Mouse (Mus musculus) embryonic facial prominence, embryonic 10.5 days (tissue): ENCODE measurements around the gene Rbfox2. TPM values are rescaled to one million over a fixed set of nuclear protein-coding genes. Genes with fewer than 3 reads are reported as not detected.
A peak's percentile ranks its signal among the peaks of the same experiment; 100 is the strongest.

Source experiments
- DNase-seq: peaks from one replicate; pipeline ENCODE4 v3.0.0-alpha.2; 2017; ENCODE audit warnings: low spot score
- H3K27ac ChIP-seq: fragments of 300-500 bp; sonication (generic); replicated peaks from 2 replicates; pipeline ENCODE4 v1.5.1; 2016; ENCODE audit warnings: mild to moderate bottlenecking
- H3K27me3 ChIP-seq: fragments of 300-500 bp; sonication (generic); replicated peaks from 2 replicates; pipeline ENCODE4 v1.6.1; 2016; ENCODE audit warnings: low read depth, mild to moderate bottlenecking; ENCODE audit not compliant: poor library complexity, severe bottlenecking
- H3K36me3 ChIP-seq: fragments of 300-500 bp; sonication (generic); replicated peaks from 2 replicates; pipeline ENCODE4 v1.6.1; 2016; ENCODE audit warnings: mild to moderate bottlenecking, moderate library complexity
- H3K4me1 ChIP-seq: fragments of 300-500 bp; sonication (generic); 2 replicates; pipeline ENCODE4 v1.6.1; 2016
- H3K4me3 ChIP-seq: fragments of 300-500 bp; sonication (generic); 2 replicates; pipeline ENCODE4 v1.5.1; 2016; ENCODE audit warnings: mild to moderate bottlenecking, moderate library complexity
- H3K9me3 ChIP-seq: fragments of 300-500 bp; sonication (generic); 2 replicates; pipeline ENCODE4 v1.6.1; 2016; ENCODE audit warnings: mild to moderate bottlenecking
- WGBS: fragments of 180-500 bp; shearing (Covaris S2); methylation state at CpG from one replicate; pipeline ENCODE4 v1.1.7; 2016; 5-methylcytosine and 5-hydroxymethylcytosine counted together
- polyA plus RNA-seq: library from polyadenylated mRNA; unstranded; fragments of >200 nt; fragmentation: Nextera tagmentation; extraction: Ambion mirVana; gene quantifications from 2 replicates; pipeline ENCODE4 v1.2.1, GENCODE M21; 2016

Rbfox2 gene
- polyA plus RNA-seq, 1 experiment from 2014 or later, result 60.7 TPM

- Histone ChIP-seq H3K4me1 (peaks cover 55% of the 10 kb centered on the region), H3K27ac (peak overlapping the region; percentile 92), H3K9me3 (no peaks in the 10 kb centered on the region), H3K27me3 (no peaks in the 10 kb centered on the region), H3K36me3 (no peaks in the 10 kb centered on the region), H3K4me3 (no peak overlapping the region)
- 70% methylated on average over 11 of the region's 11 CpGs for WGBS
- no peak for DNase-seq
Observed at GRCm38 (mm10) chr15:77036320-77036988, 270.4 kb downstream of the Rbfox2 start.

GRCm38 (mm10) chr15:77035643-77036042, 271.2 kb downstream of the Rbfox2 start:
- Histone ChIP-seq H3K4me3 (no peak overlapping the region), H3K4me1 (peaks cover 55% of the 10 kb centered on the region), H3K36me3 (no peaks in the 10 kb centered on the region), H3K27me3 (no peaks in the 10 kb centered on the region), H3K27ac (peak overlapping the region; percentile 92), H3K9me3 (no peaks in the 10 kb centered on the region)
- DNase-seq, result no peak
- 87% methylated on average over 3 of the region's 3 CpGs for WGBS

GRCm38 (mm10) chr15:77034526-77034925, 272.3 kb downstream of the Rbfox2 start:
- H3K4me3 ChIP-seq, result no peak overlapping the region
- H3K27me3 ChIP-seq, result no peaks in the 10 kb centered on the region
- no peak for DNase-seq
- no peaks in the 10 kb centered on the region for H3K9me3 ChIP-seq
- H3K27ac ChIP-seq, result peak overlapping the region; percentile 41
- no peaks in the 10 kb centered on the region for H3K36me3 ChIP-seq
- peaks cover 44% of the 10 kb centered on the region for H3K4me1 ChIP-seq
- WGBS, result 83% methylated on average over 6 of the region's 6 CpGs

- H3K9me3 ChIP-seq, result no peaks in the 10 kb centered on the region
- H3K4me3 ChIP-seq, result no peak overlapping the region
- H3K27me3 ChIP-seq, result no peaks in the 10 kb centered on the region
- no peak overlapping the region for H3K27ac ChIP-seq
- no peaks in the 10 kb centered on the region for H3K36me3 ChIP-seq
- WGBS, result 51% methylated on average over 3 of the region's 3 CpGs
- DNase-seq, result no peak
- H3K4me1 ChIP-seq, result peaks cover 28% of the 10 kb centered on the region
Observed at GRCm38 (mm10) chr15:77031271-77031670, 275.5 kb downstream of the Rbfox2 start.

GRCm38 (mm10) chr15:77029331-77029991, 277.3 kb downstream of the Rbfox2 start:
- H3K4me1 ChIP-seq, result peaks cover 34% of the 10 kb centered on the region
- 28% methylated on average over 7 of the region's 7 CpGs for WGBS
- peak overlapping the region; percentile 77 for H3K27ac ChIP-seq
- no peaks in the 10 kb centered on the region for H3K36me3 ChIP-seq
- H3K27me3 ChIP-seq, result no peaks in the 10 kb centered on the region
- peak; percentile 81 for DNase-seq
- H3K4me3 ChIP-seq, result no peak overlapping the region
- H3K9me3 ChIP-seq, result no peaks in the 10 kb centered on the region

Other genes with a start within 250 kb of the Rbfox2 start
- gene Apol7a, start 92.1 kb upstream of the Rbfox2 start, polyA plus RNA-seq, result not detected in 2 replicates
- gene Apol9a, start 104.1 kb upstream of the Rbfox2 start, polyA plus RNA-seq, result not detected in 2 replicates
- gene Apol7b, start 140.5 kb upstream of the Rbfox2 start, polyA plus RNA-seq, result not detected in 2 replicates
- gene Apol10a, start 170.0 kb upstream of the Rbfox2 start, polyA plus RNA-seq, result not detected in 2 replicates
- not detected in 2 replicates for gene Apol11a, start 201.3 kb upstream of the Rbfox2 start, polyA plus RNA-seq
- gene Apol7c, start 226.3 kb upstream of the Rbfox2 start, polyA plus RNA-seq, result not detected in 2 replicates